Mouse (Mus musculus) liver, adult 2 months (tissue): ENCODE results near the gene Rcor3.

ENCODE experiments used
- CTCF ChIP-seq: fragments of 200-500 bp; IDR thresholded peaks from 2 replicates; pipeline ENCODE4 v1.5.1; 2011; ENCODE audit warnings: low read depth, low read length, control low read depth
- POLR2A ChIP-seq: fragments of 200-500 bp; IDR thresholded peaks from 2 replicates; pipeline ENCODE4 v1.6.1; 2011; ENCODE audit warnings: low read length, control low read depth; ENCODE audit not compliant: insufficient read depth; ENCODE audit errors: extremely low read depth

- no peak for TF ChIP-seq CTCF
- TF ChIP-seq POLR2A: no peak
These were observed 61.8 kb downstream of the Rcor3 start for GRCm38 (mm10) chr1:192076101-192076500.
